Mouse (Mus musculus) limb, embryonic 14.5 days (tissue): Measurements from ENCODE around the gene Slc11a1. TPM values are rescaled to one million over a fixed set of nuclear protein-coding genes. Genes with fewer than 3 reads are reported as not detected.

Source experiments
- ATAC-seq: fragments of 200-750 bp; cut with Nextera tagmentation; 2 replicates; pipeline ENCODE4 v1.8.0; 2017; ENCODE audit warnings: low read depth, moderate number of reproducible peaks, moderate TSS enrichment; ENCODE audit not compliant: low FRiP score
- DNase-seq: peaks from one replicate; pipeline ENCODE4 v3.0.0-alpha.2; 2015; ENCODE audit warnings: low spot score
- H3K27ac ChIP-seq: fragments of 300-500 bp; sonication (generic); replicated peaks from 2 replicates; pipeline ENCODE4 v1.5.1; 2014; ENCODE audit warnings: low read depth, mild to moderate bottlenecking, low read length, moderate library complexity, mixed read lengths
- H3K27me3 ChIP-seq: fragments of 300-500 bp; sonication (generic); 2 replicates; pipeline ENCODE4 v1.6.1; 2014; ENCODE audit warnings: low read length, mixed read lengths; ENCODE audit not compliant: control insufficient read depth, insufficient read depth
- H3K36me3 ChIP-seq: fragments of 300-500 bp; sonication (generic); 2 replicates; pipeline ENCODE4 v1.6.1; 2014; ENCODE audit warnings: mild to moderate bottlenecking, low read length, moderate library complexity, mixed read lengths; ENCODE audit not compliant: control insufficient read depth, insufficient read depth
- H3K4me1 ChIP-seq: fragments of 300-500 bp; sonication (generic); 2 replicates; pipeline ENCODE4 v1.6.1; 2014; ENCODE audit warnings: antibody characterized with exemption, low read length, mixed read lengths; ENCODE audit not compliant: control insufficient read depth, insufficient read depth
- H3K4me2 ChIP-seq: fragments of 300-500 bp; sonication (generic); replicated peaks from 2 replicates; pipeline ENCODE4 v1.6.1; 2014; ENCODE audit warnings: low read depth, mild to moderate bottlenecking, low read length, moderate library complexity; ENCODE audit not compliant: severe bottlenecking
- H3K4me3 ChIP-seq: fragments of 300-500 bp; sonication (generic); replicated peaks from 2 replicates; pipeline ENCODE4 v1.5.1; 2014; ENCODE audit warnings: low read length
- H3K9ac ChIP-seq: fragments of 300-500 bp; sonication (generic); 2 replicates; pipeline ENCODE4 v1.6.1; 2014; ENCODE audit warnings: mild to moderate bottlenecking, low read depth, low read length, moderate library complexity; ENCODE audit not compliant: severe bottlenecking
- H3K9me3 ChIP-seq: fragments of 300-500 bp; sonication (generic); 2 replicates; pipeline ENCODE4 v1.6.1; 2016; ENCODE audit warnings: low read length; ENCODE audit not compliant: control insufficient read depth
- POLR2A ChIP-seq: fragments of 200-500 bp; IDR thresholded peaks from 2 replicates; pipeline ENCODE4 v1.8.0; 2012; ENCODE audit warnings: inconsistent platforms, mild to moderate bottlenecking, moderate library complexity, borderline replicate concordance; ENCODE audit not compliant: insufficient read depth, insufficient read length; ENCODE audit errors: extremely low read depth
- WGBS: fragments of 180-500 bp; shearing (Covaris S2); extraction: QIAGEN DNeasy Blood & Tissue Kit; methylation state at CpG from one replicate; pipeline ENCODE4 v1.1.7; 2014; 5-methylcytosine and 5-hydroxymethylcytosine counted together
- microRNA counts: library from miRNA; unstranded; fragments of <30 nt; microRNA quantifications from one replicate; lab custom pipeline; 2016
- microRNA-seq: library from miRNA; unstranded; fragments of <30 nt; microRNA quantifications from one replicate; pipeline ENCODE4, GENCODE M21; 2016
- polyA plus RNA-seq, 2 experiments: library from polyadenylated mRNA; depleted of rRNA in 1 of 2; stranded (reverse) in 1 of 2; unstranded in 1 of 2; fragments of >200 nt; fragmentation: Nextera tagmentation in 1 of 2; extraction: Ambion mirVana in 1 of 2; gene quantifications; 2 replicates each; pipeline versions ENCODE4 v1.2.1 to v1.2.3; 2012 to 2014

Gene Slc11a1
- polyA plus RNA-seq, 2 experiments = 3.2 to 8.0 TPM

GRCm38 (mm10) chr1:74433220-74433619 lies 58.2 kb downstream of the Slc11a1 start:
- H3K4me3 ChIP-seq = no peak overlapping the region
- WGBS = 77% methylated on average over 6 of the region's 6 CpGs
- TF ChIP-seq POLR2A = no peak

GRCm38 (mm10) chr1:74434596-74434995 lies 59.6 kb downstream of the Slc11a1 start:
- H3K36me3 ChIP-seq = peaks cover 54% of the 10 kb centered on the region
- no peak overlapping the region for H3K27ac ChIP-seq
- no peaks in the 10 kb centered on the region for H3K27me3 ChIP-seq
- no peaks in the 10 kb centered on the region for H3K9me3 ChIP-seq
- H3K4me1 ChIP-seq = no peaks in the 10 kb centered on the region
- ATAC-seq = no peak
- 74% methylated on average over 5 of the region's 5 CpGs for WGBS
- no peak for TF ChIP-seq POLR2A
- no peak for DNase-seq
- H3K9ac ChIP-seq = no peak overlapping the region
- H3K4me3 ChIP-seq = no peak overlapping the region
- no peak overlapping the region for H3K4me2 ChIP-seq

More at GRCm38 (mm10) chr1:74433220-74433619, 58.2 kb downstream of the Slc11a1 start:
- no peak overlapping the region for H3K9ac ChIP-seq
- no peak overlapping the region for H3K4me2 ChIP-seq
- H3K4me1 ChIP-seq = no peaks in the 10 kb centered on the region
- H3K27ac ChIP-seq = no peak overlapping the region
- no peaks in the 10 kb centered on the region for H3K9me3 ChIP-seq
- ATAC-seq (no peak), DNase-seq (no peak)
- H3K27me3 ChIP-seq = no peaks in the 10 kb centered on the region
- peaks cover 41% of the 10 kb centered on the region for H3K36me3 ChIP-seq

- WGBS = 88% methylated on average over 6 of the region's 6 CpGs
- Histone ChIP-seq H3K4me2 (no peak overlapping the region), H3K9me3 (no peaks in the 10 kb centered on the region), H3K36me3 (peaks cover 63% of the 10 kb centered on the region), H3K4me3 (no peak overlapping the region), H3K27me3 (no peaks in the 10 kb centered on the region), H3K9ac (no peak overlapping the region), H3K4me1 (no peaks in the 10 kb centered on the region), H3K27ac (no peak overlapping the region)
- TF ChIP-seq POLR2A = no peak
- ATAC-seq (no peak), DNase-seq (no peak)
These were observed 60.6 kb downstream of the Slc11a1 start for GRCm38 (mm10) chr1:74435563-74435962.

MicroRNAs encoded within 50 kb of the gene (microRNA counts, 519-probe panel; counts per million panel counts)
- 3,785 counts per million, percentile 78 among the panel's probes with 10 or more counts for microRNA mmu-miR-26b (lab: Ali Mortazavi, UCI)

Small RNA genes lying within 50 kb of the gene (microRNA-seq; reads per million reads assigned to microRNA genes)
- 29,864 reads per million, percentile 97 among the genes with 10 or more reads in this experiment for gene Mir26b

Other genes starting within 250 kb of the Slc11a1 start
- gene Rufy4, start 249.7 kb upstream of the Slc11a1 start, polyA plus RNA-seq (2012; rRNA removed) = 0.65 and 0.72 TPM in 2 replicates
- gene Rufy4, start 249.7 kb upstream of the Slc11a1 start, polyA plus RNA-seq (2014; fragmentation: Nextera tagmentation; extraction: Ambion mirVana) = 0.46 and 0.48 TPM in 2 replicates
- 0.13 and 0.15 TPM in 2 replicates for gene Cxcr2, start 221.2 kb upstream of the Slc11a1 start, polyA plus RNA-seq (2012; rRNA removed)
- 0.06 TPM in 1 of 2 replicates, not detected in the other for gene Cxcr2, start 221.2 kb upstream of the Slc11a1 start, polyA plus RNA-seq (2014; fragmentation: Nextera tagmentation; extraction: Ambion mirVana)
- gene Cxcr1, start 180.6 kb upstream of the Slc11a1 start, polyA plus RNA-seq (2012; rRNA removed) = not detected in 2 replicates
- gene Cxcr1, start 180.6 kb upstream of the Slc11a1 start, polyA plus RNA-seq (2014; fragmentation: Nextera tagmentation; extraction: Ambion mirVana) = not detected in 2 replicates
- gene Arpc2, start 139.1 kb upstream of the Slc11a1 start, polyA plus RNA-seq (2012; rRNA removed) = 193 and 230 TPM in 2 replicates
- 344 and 345 TPM in 2 replicates for gene Arpc2, start 139.1 kb upstream of the Slc11a1 start, polyA plus RNA-seq (2014; fragmentation: Nextera tagmentation; extraction: Ambion mirVana)
- not detected in 2 replicates for gene Gpbar1, start 96.6 kb upstream of the Slc11a1 start, polyA plus RNA-seq (2012; rRNA removed)
- gene Gpbar1, start 96.6 kb upstream of the Slc11a1 start, polyA plus RNA-seq (2014; fragmentation: Nextera tagmentation; extraction: Ambion mirVana) = 0.25 and 0.34 TPM in 2 replicates
- 174 and 181 TPM in 2 replicates for gene Aamp, start 90.5 kb upstream of the Slc11a1 start, polyA plus RNA-seq (2012; rRNA removed)
- 228 and 238 TPM in 2 replicates for gene Aamp, start 90.5 kb upstream of the Slc11a1 start, polyA plus RNA-seq (2014; fragmentation: Nextera tagmentation; extraction: Ambion mirVana)
- gene Pnkd, start 90.3 kb upstream of the Slc11a1 start, polyA plus RNA-seq (2012; rRNA removed) = 63.9 and 70.7 TPM in 2 replicates
- 124 and 129 TPM in 2 replicates for gene Pnkd, start 90.3 kb upstream of the Slc11a1 start, polyA plus RNA-seq (2014; fragmentation: Nextera tagmentation; extraction: Ambion mirVana)
- gene Tmbim1, start 69.6 kb upstream of the Slc11a1 start, polyA plus RNA-seq (2012; rRNA removed) = 48.0 and 102 TPM in 2 replicates
- gene Tmbim1, start 69.6 kb upstream of the Slc11a1 start, polyA plus RNA-seq (2014; fragmentation: Nextera tagmentation; extraction: Ambion mirVana) = 37.7 and 41.7 TPM in 2 replicates
- gene Catip, start 13.1 kb upstream of the Slc11a1 start, polyA plus RNA-seq (2012; rRNA removed) = 3.8 and 4.2 TPM in 2 replicates
- 0.73 and 1.8 TPM in 2 replicates for gene Catip, start 13.1 kb upstream of the Slc11a1 start, polyA plus RNA-seq (2014; fragmentation: Nextera tagmentation; extraction: Ambion mirVana)
- gene Ctdsp1, start 16.3 kb downstream of the Slc11a1 start, polyA plus RNA-seq (2012; rRNA removed) = 138 and 177 TPM in 2 replicates
- gene Ctdsp1, start 16.3 kb downstream of the Slc11a1 start, polyA plus RNA-seq (2014; fragmentation: Nextera tagmentation; extraction: Ambion mirVana) = 96.4 and 109 TPM in 2 replicates
- 0.14 and 0.73 TPM in 2 replicates for gene Vil1, start 34.2 kb downstream of the Slc11a1 start, polyA plus RNA-seq (2012; rRNA removed)
- gene Vil1, start 34.2 kb downstream of the Slc11a1 start, polyA plus RNA-seq (2014; fragmentation: Nextera tagmentation; extraction: Ambion mirVana) = 0.08 and 0.10 TPM in 2 replicates
- gene Cnot9, start 130.9 kb downstream of the Slc11a1 start, polyA plus RNA-seq (2012; rRNA removed) = 56.1 and 59.3 TPM in 2 replicates
- gene Cnot9, start 130.9 kb downstream of the Slc11a1 start, polyA plus RNA-seq (2014; fragmentation: Nextera tagmentation; extraction: Ambion mirVana) = 64.8 and 66.9 TPM in 2 replicates
- 0.43 and 0.53 TPM in 2 replicates for gene Plcd4, start 167.7 kb downstream of the Slc11a1 start, polyA plus RNA-seq (2012; rRNA removed)
- gene Plcd4, start 167.7 kb downstream of the Slc11a1 start, polyA plus RNA-seq (2014; fragmentation: Nextera tagmentation; extraction: Ambion mirVana) = 0.99 and 2.1 TPM in 2 replicates
- gene Usp37, start 169.1 kb downstream of the Slc11a1 start, polyA plus RNA-seq (2012; rRNA removed) = 13.4 and 14.2 TPM in 2 replicates
- gene Usp37, start 169.1 kb downstream of the Slc11a1 start, polyA plus RNA-seq (2014; fragmentation: Nextera tagmentation; extraction: Ambion mirVana) = 30.3 and 33.9 TPM in 2 replicates
- gene Zfp142, start 213.1 kb downstream of the Slc11a1 start, polyA plus RNA-seq (2012; rRNA removed) = 21.2 and 28.9 TPM in 2 replicates
- 7.5 and 7.9 TPM in 2 replicates for gene Zfp142, start 213.1 kb downstream of the Slc11a1 start, polyA plus RNA-seq (2014; fragmentation: Nextera tagmentation; extraction: Ambion mirVana)
- gene Bcs1l, start 213.1 kb downstream of the Slc11a1 start, polyA plus RNA-seq (2012; rRNA removed) = 22.4 and 24.0 TPM in 2 replicates
- 16.6 and 21.3 TPM in 2 replicates for gene Bcs1l, start 213.1 kb downstream of the Slc11a1 start, polyA plus RNA-seq (2014; fragmentation: Nextera tagmentation; extraction: Ambion mirVana)
- gene Rnf25, start 226.2 kb downstream of the Slc11a1 start, polyA plus RNA-seq (2012; rRNA removed) = 129 and 132 TPM in 2 replicates
- gene Rnf25, start 226.2 kb downstream of the Slc11a1 start, polyA plus RNA-seq (2014; fragmentation: Nextera tagmentation; extraction: Ambion mirVana) = 7.1 and 10.0 TPM in 2 replicates
- 9.8 and 15.3 TPM in 2 replicates for gene Stk36, start 226.2 kb downstream of the Slc11a1 start, polyA plus RNA-seq (2012; rRNA removed)
- 7.6 and 8.3 TPM in 2 replicates for gene Stk36, start 226.2 kb downstream of the Slc11a1 start, polyA plus RNA-seq (2014; fragmentation: Nextera tagmentation; extraction: Ambion mirVana)